Mouse (Mus musculus) thymus, adult 2 months (tissue): ENCODE data around the gene Pex26. TPM values are rescaled to one million over a fixed set of nuclear protein-coding genes. Genes with fewer than 3 reads are reported as not detected.

Experiments
- DNase-seq: peaks from one replicate; pipeline ENCODE4 v3.0.0; 2021
- H3K27ac ChIP-seq: fragments of 200-500 bp; 2 replicates; pipeline ENCODE4 v1.5.1; 2012; ENCODE audit warnings: low read length, control low read depth; ENCODE audit not compliant: control insufficient read depth, insufficient read depth
- H3K27me3 ChIP-seq: fragments of 200-500 bp; 2 replicates; pipeline ENCODE4 v1.6.1; 2012; ENCODE audit warnings: mild to moderate bottlenecking, low read length, moderate library complexity, mixed read lengths; ENCODE audit not compliant: control insufficient read depth, insufficient read depth
- H3K36me3 ChIP-seq: fragments of 200-500 bp; 2 replicates; pipeline ENCODE4 v1.6.1; 2012; ENCODE audit warnings: mild to moderate bottlenecking, low read length, moderate library complexity; ENCODE audit not compliant: control insufficient read depth, insufficient read depth
- H3K4me1 ChIP-seq: fragments of 200-500 bp; replicated peaks from 2 replicates; pipeline ENCODE4 v1.6.1; 2012; ENCODE audit warnings: low read length; ENCODE audit not compliant: control insufficient read depth, insufficient read depth
- H3K4me3 ChIP-seq: fragments of 200-500 bp; 2 replicates; pipeline ENCODE4 v1.5.1; 2012; ENCODE audit warnings: mild to moderate bottlenecking, low read length, control low read depth, moderate library complexity; ENCODE audit not compliant: control insufficient read depth, insufficient read depth
- CTCF ChIP-seq: fragments of 200-500 bp; IDR thresholded peaks from 2 replicates; pipeline ENCODE4 v1.5.1; 2012; ENCODE audit warnings: mild to moderate bottlenecking, control low read depth, low read length, moderate library complexity, borderline replicate concordance; ENCODE audit not compliant: control insufficient read depth, poor library complexity, insufficient read depth; ENCODE audit errors: extremely low read depth
- POLR2A ChIP-seq: fragments of 200-500 bp; IDR thresholded peaks from 2 replicates; pipeline ENCODE4 v1.6.1; 2012; ENCODE audit warnings: mild to moderate bottlenecking, low read length, control low read depth, moderate library complexity; ENCODE audit not compliant: control insufficient read depth, poor library complexity, insufficient read depth; ENCODE audit errors: extremely low read depth
- WGBS: fragments of 180-500 bp; shearing (Covaris S2); methylation state at CpG from one replicate; pipeline ENCODE4 v1.1.7; 2018; 5-methylcytosine and 5-hydroxymethylcytosine counted together
- polyA plus RNA-seq: library from polyadenylated mRNA; depleted of rRNA; stranded (reverse); fragments of >200 nt; gene quantifications from 2 replicates; pipeline ENCODE4 v1.2.3, GENCODE M21; 2012

Gene Pex26
- polyA plus RNA-seq, 1 experiment, result 31.7 TPM

GRCm38 (mm10) chr6:121191261-121192009 is 8.0 kb downstream of the Pex26 start:
- WGBS, result 84% methylated on average over 11 of the region's 11 CpGs
- TF ChIP-seq CTCF (no peak), POLR2A (no peak)
- Histone ChIP-seq H3K36me3 (no peaks in the 10 kb centered on the region; the same call in 1 of the 2 replicates), H3K4me3 (no peak overlapping the region), H3K4me1 (peaks cover 28% of the 10 kb centered on the region), H3K27me3 (no peaks in the 10 kb centered on the region), H3K27ac (no peak overlapping the region)
- DNase-seq, result no peak

DNA sequence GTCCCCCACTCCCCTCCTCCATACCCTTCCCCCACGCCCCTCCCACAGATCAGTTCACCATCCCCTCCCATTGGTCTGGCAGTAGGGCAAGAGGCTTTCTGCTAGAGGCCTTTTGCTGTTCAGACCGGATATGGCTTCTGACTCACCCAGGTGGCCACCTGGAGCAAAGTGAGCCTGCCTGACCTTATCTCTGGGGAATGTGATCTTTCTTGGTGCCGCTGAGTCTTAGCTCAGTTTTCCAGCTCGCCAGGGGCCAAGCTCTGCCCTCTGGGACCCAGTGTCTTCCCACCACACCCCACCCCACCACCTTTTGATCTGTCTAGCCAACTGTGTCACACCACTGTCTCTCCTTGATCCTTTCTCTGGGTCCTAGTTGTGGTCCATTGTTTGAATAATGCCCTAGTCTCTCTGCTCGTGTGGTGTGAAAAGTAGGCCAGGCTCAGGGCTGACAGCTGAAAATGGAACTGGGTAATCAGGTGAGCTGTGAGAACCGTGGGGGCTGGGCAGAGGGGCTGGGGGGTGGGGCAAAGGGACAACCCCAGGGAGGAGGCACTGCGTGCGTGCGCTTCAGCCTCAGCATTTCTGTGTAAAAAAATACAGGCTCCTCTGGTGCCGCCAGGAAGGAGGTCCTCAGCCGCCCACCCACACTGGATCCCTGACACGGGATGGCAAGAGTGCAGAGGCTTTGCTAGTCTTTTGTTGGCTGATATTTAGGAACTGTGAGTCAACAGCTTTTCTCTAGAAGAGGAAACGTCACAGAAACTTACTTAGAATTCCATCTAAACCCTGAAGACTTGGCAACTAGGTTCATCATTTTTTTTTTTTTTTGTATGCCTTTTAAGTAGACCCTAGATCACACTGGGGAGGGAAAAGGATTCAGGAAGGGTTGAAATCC is 10.8 kb downstream of the Pex26 start:
- no peaks in the 10 kb centered on the region; the same call in 1 of the 2 replicates for H3K36me3 ChIP-seq
- peaks cover 35% of the 10 kb centered on the region for H3K4me1 ChIP-seq
- DNase-seq, result no peak
- no peak overlapping the region for H3K4me3 ChIP-seq
- WGBS, result 81% methylated on average over 13 of the region's 13 CpGs
- H3K27me3 ChIP-seq, result no peaks in the 10 kb centered on the region
- TF ChIP-seq POLR2A (no peak), CTCF (no peak)
- peak overlapping the region; percentile 56; the same call in 1 of the 2 replicates for H3K27ac ChIP-seq

- Histone ChIP-seq H3K36me3 (no peaks in the 10 kb centered on the region; the same call in 1 of the 2 replicates), H3K4me1 (peaks cover 35% of the 10 kb centered on the region), H3K27me3 (no peaks in the 10 kb centered on the region), H3K4me3 (no peak overlapping the region), H3K27ac (peak overlapping the region; percentile 49; the same call in 1 of the 2 replicates)
- 94% methylated on average over 14 of the region's 14 CpGs for WGBS
- DNase-seq, result no peak
- 0 out of 2 replicates have a peak, but pooled peaks have one; percentile 20 for TF ChIP-seq CTCF
- TF ChIP-seq POLR2A, result no peak
Measured at GRCm38 (mm10) chr6:121194956-121195731, 11.7 kb downstream of the Pex26 start.

GRCm38 (mm10) chr6:121197807-121198365 is 14.4 kb downstream of the Pex26 start:
- peak overlapping the region; percentile 36; the same call in 1 of the 2 replicates for H3K27ac ChIP-seq
- 28% methylated on average over 9 of the region's 9 CpGs for WGBS
- no peaks in the 10 kb centered on the region; the same call in 1 of the 2 replicates for H3K36me3 ChIP-seq
- H3K4me1 ChIP-seq, result peaks cover 25% of the 10 kb centered on the region
- DNase-seq, result no peak
- H3K27me3 ChIP-seq, result no peaks in the 10 kb centered on the region
- TF ChIP-seq CTCF (no peak), POLR2A (no peak)
- no peak overlapping the region for H3K4me3 ChIP-seq

- Histone ChIP-seq H3K4me1 (peaks cover 7% of the 10 kb centered on the region), H3K27ac (no peak overlapping the region), H3K27me3 (no peaks in the 10 kb centered on the region), H3K36me3 (no peaks in the 10 kb centered on the region), H3K4me3 (no peak overlapping the region)
- WGBS, result 81% methylated on average over 4 of the region's 4 CpGs
- DNase-seq, result no peak
- no peak for TF ChIP-seq CTCF
- no peak for TF ChIP-seq POLR2A
Measured at GRCm38 (mm10) chr6:121200458-121200857, 17.0 kb downstream of the Pex26 start.
